Mouse (Mus musculus) thymus, postnatal 10 days (tissue): ENCODE measurements at regions not wholly inside any gene's neighbourhood (a gene's known extent, or its start where the extent isn't known, plus 50 kb on each side); places are given as distances from the start of the nearest gene placed in this dataset.

Experiments used
- DNase-seq, 2 experiments: peaks; one replicate each; pipeline ENCODE4 v3.0.0; 2021; ENCODE audit warnings: low spot score in 2 of 2

DNA sequence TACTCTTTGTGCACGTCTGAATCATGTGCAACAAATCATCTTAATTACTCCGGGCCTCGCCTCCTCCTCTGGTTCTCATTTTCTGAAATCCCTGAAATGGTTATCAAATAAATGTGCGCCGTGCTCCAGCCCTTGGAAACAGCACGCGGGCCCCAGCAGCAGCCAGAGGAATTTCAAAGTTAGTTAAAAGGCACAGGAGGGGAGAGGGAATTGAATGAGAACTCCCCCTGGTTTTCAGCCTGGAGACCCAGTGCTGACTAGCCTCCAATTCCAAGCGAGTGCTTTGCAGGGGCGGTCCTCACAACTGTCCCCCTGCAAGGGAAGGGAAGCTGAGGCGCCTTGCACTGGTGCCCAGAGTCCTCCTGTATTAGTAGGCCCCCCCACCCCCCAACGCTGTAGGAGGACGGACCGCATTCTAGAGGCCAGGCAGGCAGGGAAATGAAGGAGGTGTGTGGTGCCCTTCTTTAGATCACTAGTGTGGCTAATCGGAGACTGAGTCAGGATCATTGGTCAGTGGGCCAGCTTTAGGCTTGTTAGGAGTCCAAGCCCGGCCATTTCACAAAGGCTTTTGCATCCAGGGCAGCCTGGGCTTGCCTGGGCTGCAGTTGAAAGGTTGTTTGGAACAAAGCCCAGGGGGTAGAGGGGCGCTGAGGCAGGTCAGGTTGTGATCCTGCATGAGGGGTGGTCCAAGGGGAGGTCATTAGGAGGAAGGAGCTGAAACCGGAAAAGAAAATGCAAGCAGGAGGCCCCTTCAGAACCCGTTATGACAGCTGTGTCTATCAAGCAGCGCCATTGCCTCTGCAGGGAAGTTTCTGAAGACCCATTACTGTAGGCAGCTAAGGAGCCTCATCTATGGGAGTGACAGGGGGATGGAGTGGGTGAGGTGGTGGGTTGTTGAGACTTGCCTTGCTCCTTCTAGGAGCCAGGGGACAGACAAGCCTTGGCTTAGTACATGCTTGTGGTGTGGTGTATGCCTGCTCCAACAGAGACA is 80.3 kb upstream of the Igfbp7 start:
- DNase-seq: no peak

DNA sequence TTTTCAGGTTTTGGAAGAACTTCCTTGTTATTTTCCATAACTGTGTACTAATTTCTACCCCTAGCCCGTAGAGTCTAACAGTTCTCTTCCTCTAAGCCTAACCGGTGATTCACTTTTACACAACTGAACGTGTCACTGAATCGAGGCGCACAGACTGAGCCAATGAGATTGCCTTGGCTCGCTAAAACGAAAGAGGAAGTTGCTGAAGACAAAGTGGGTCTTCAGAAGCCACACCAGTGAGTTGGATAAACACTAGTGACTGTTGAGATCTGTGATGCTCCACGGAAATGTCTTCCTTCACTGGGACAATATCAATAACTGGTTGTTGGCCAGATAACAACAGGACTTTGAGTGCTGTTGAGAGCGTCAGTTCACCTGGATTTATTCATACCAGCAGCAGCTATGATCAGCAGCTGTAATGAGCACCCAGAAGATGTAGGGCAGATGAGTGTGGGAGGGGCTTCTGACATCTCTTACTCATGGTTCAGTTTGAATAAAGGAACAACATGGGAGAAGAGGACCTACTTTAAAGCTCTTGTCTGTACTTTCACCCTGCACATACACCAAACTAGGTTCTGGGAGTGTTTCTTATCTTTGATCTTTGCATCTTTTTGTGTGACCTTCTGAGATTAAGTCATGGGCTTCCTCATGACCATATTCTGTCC is 75.3 kb upstream of the Igfbp7 start:
- DNase-seq: peak; percentile 18 to 37

DNA sequence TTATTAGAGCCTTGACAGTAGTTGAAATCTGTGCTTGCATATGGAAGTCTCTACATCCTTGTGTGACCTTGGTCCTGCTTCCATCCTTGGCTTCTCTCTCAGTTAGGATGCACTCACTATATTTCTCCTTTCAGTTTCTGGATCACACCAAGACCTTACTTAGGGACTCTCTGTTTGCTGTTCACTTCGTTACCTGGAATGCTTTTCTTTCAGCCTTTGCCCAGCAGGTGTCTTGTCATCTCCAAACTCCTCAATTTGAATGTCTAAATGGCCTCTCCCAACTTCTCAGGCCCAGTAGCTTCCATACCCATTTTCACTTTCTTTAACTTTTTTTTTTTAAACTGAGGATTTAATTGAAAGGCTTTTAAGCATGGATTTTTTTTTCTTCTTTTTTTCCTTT is 74.0 kb upstream of the Igfbp7 start:
- no peak for DNase-seq

DNA sequence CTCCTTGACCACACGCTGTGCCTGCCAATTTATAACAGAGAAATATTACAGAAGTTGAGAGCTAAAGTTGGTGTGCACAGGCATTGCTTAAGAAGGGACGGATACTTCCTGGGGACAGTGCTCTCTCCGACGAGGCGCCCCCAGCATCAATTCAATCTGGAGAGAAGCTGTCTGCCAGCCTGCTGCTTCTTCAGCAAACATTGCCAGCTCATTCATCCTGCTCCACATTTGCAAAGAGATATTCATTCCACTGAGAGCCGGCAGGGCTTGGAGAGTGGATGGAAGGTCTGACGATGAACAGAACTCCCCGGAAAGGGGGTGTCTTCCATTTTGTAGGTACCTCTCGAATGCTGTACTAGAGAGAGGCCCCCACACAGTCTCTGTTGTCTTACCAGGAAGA is 70.0 kb upstream of the Igfbp7 start:
- DNase-seq: no peak

DNA sequence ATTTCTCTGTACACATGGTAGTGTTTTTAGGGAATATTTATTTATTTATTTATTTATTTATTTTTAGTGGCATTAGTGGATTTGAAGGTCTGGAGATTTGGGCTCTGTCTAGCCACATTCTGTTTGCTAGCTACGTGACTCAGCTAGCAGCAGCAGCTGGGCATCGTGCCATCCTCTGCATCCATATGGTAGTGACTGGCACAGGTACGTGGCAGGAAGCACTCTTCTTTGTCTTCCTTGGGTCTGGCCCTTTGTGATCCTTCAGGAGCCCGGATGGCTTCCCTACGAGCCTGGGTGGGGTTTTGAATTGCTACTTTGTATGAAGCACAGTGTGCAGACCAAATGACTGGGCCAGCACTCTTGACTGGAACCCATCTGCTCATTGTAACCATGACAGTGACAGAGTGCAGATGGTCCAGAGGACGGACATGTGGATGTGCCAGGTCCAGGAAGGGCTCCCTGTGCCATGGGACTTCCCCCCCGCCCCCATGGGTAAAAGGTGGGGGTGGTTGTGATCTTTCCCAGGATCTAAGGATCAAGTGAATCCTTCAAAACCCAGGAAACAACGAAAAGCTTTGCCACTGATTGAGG is 66.2 kb upstream of the Igfbp7 start:
- DNase-seq: no peak

DNA sequence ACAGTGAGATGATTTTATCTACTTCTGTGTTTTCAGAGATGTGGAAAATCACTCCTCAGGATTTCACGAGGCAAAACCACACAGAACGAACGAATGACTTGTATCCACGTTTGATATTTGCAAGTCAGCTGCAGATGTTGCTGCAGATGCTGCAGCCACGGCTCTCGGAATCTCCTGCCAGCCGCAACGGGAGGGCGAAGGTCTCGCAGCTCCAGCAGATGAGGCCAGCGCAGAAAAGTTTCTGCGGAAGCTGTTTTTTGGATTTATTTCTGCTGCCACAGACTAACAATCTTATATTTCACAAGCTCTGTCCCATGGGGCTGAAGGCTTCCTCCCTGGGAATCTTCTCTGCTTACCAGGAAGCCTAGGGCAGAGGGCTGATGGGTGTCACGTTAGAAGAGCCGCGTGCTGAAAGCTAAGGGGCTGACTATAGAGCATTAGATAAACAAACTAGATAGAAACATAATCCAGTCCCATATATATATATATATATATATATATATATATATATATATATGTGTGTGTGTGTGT is 61.5 kb upstream of the Igfbp7 start:
- no peak for DNase-seq

DNA sequence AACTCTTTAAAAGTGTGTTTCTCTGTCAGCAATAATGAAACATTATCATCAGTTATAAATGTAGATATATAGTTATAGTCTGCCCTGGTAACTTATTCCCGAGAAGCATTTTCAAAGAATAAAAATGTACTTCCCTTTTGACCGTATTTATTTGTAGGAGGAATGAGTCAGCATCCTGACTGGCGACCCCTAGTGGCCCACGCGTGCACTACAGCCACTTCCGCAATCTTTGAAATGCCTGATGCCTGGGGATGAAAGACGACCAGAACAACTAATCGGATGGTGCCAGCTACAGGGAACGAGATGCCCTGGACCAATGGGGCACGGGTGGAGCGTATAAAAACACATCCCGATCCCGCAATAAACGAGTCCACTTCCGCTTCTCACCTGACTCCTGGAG is 60.6 kb upstream of the Igfbp7 start:
- peak; percentile 50 to 78 for DNase-seq

DNA sequence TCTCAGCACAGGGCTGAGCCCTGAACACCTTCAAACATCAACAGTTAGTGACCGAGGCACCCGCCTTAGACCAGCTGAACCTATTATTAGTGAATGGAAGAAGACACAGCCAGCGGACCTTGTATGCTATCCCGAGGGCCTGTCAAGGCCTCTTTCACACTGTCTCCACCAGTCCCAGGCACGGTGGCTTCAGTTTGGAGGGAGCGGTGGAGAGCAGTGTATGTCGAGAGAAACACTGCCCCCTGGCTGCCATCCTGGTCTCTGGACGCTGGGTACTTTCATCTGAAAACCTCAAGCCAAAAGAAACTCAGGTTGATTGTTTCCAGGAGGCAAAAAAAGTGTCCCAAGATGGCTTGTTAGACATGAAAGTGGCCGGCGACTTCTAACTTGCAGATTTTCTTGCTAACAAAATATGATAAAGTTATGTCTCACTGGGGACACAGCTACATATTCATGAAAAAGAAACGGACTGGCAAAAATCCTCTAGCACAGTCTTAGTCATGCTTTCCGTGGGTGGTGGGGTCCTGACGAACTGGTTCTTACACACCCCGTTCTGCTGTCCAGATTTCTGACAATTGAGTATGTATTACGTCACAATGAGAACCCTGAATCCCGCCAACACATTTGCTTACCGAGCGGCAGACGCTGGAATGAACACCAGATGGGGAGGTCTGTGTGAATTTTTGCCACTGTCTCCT is 57.2 kb upstream of the Igfbp7 start:
- peak; percentile 43 to 82 for DNase-seq

DNA sequence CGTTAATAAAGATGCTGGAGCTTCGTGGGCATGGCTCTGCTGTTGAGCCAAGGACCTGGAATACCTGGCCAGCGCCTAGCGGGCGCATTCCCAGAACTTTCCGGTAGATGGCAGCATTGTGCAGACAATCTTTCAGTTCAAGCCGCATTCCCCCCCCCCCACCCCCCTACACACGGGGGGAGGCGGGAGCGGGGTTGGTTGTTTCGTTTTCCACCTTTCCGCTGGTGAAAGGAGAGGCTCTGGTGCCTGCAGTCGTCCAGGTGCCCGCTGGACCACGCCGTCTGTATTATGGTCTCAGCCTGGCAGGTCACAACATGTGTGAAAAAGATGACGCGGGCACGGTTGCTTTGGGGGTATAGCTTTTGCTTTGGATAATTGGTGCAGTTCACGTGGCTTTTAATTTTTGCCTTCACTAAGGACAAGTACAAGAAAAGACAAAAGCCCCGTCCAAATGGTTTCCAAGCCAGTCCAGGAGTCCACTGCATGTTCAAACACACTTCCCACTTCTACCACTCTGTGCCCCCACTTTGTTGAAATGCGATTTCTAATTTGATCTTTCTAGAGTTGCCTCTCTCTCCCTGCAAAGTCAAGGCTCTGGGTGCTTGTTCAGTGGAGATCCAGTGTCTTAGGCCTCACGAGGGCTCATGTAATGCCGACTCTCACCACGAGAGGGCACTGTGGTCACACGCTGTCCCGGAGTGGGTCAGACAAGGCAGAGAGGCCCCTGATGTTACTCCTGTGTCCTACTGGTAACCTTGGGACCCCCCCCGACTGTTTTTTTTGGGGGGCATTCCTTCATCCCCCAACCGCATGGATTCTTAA is 52.3 kb upstream of the Igfbp7 start:
- peak; percentile 87 to 95 for DNase-seq
